Mouse (Mus musculus): ENCODE measurements around the gene Olfr1008. TPM values are rescaled to one million over a fixed set of nuclear protein-coding genes. Genes with fewer than 3 reads are reported as not detected.

Gene Olfr1008
- not detected for polyA plus RNA-seq (2017; shearing (Covaris generic))

DNA sequence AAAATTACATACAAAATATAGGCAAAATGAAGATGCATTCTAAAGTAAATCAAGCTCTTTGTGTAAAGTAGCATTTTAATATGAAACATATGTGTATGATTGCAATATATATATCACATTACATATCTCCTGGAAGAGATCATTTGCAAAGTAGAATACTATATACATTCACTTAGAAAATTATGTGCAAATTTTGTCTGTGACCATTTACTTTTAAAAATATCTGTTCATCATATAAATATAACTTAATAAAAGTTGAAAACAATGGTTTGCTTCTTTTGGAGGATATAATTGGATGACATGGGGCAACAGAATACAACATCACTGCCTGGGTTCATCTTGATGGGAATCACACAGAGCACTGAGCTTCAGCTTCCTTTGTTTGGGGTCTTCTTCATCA, at the start of gene Olfr1008:
Gene Olfr1008 (plus strand): TSS at position 301 of the 400 bp plus-strand sequence.

DNA sequence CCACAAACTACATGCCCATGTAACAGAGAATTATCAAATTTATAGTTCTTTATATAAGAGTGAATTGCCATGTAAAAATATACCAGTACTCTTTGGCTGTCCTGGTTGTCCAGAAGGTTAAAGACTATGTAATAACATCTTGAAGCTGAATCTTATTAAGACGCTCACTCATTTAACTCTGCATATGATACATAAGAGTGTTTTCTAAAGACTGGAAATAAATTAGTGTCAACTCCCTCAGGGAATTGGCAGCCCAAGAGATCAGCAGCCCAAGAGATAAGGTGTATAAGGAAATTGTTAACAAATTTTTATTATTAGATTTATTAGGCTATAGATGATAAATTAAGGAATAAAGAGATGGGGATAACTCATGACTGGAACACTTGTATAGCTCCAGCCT, 38.6 kb upstream of the Olfr1008 start, which contains the start of gene Olfr1002:
Gene Olfr1002 (minus strand): TSS at position 101 of the 400 bp plus-strand sequence.

GRCm38 (mm10) chr2:85664355-85664754, 24.9 kb upstream of the Olfr1008 start, which contains the start of gene Olfr154:
Gene Olfr154, minus strand, starts transcription at chr2:85664455.

GRCm38 (mm10) chr2:85678667-85679066, 10.6 kb upstream of the Olfr1008 start, which contains the start of gene Olfr1006:
Gene Olfr1006, minus strand, starts transcription at chr2:85678767.

DNA sequence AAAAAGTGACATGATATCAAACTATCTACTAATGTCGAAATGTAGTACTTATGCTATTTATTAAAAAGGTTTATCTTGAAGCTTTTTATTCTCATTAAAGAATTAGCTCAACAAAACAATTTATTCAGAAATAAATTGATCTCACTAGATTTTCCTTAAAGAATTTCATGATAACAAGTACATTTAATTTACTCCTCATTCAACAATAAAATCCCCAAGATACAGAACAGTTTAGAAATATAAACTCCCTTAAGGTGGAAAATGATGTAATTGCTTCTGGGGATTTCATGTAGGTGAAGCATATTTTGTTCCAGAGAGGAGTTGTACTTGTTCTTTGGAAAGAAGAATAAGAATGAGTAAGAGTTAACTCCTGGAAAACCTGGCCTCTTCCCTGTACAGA, 25.9 kb downstream of the Olfr1008 start, which contains the start of gene Olfr1009:
Gene Olfr1009 (plus strand): TSS at position 301 of the 400 bp plus-strand sequence.

Other genes with a start within 250 kb of the Olfr1008 start
- gene Olfr995, start 245.8 kb upstream of the Olfr1008 start, polyA plus RNA-seq (2017; shearing (Covaris generic)) = 0.29 TPM
- gene 4833423E24Rik, start 170.4 kb upstream of the Olfr1008 start, polyA plus RNA-seq (2017; shearing (Covaris generic)) = not detected
- gene Olfr996, start 110.2 kb upstream of the Olfr1008 start, polyA plus RNA-seq (2017; shearing (Covaris generic)) = not detected
- gene Olfr998, start 100.5 kb upstream of the Olfr1008 start, polyA plus RNA-seq (2017; shearing (Covaris generic)) = not detected
- 0.27 TPM for gene Olfr1000, start 77.5 kb upstream of the Olfr1008 start, polyA plus RNA-seq (2017; shearing (Covaris generic))
- gene Olfr1002, start 38.7 kb upstream of the Olfr1008 start, polyA plus RNA-seq (2017; shearing (Covaris generic)) = not detected
- not detected for gene Olfr154, start 25.0 kb upstream of the Olfr1008 start, polyA plus RNA-seq (2017; shearing (Covaris generic))
- not detected for gene Olfr1006, start 10.7 kb upstream of the Olfr1008 start, polyA plus RNA-seq (2017; shearing (Covaris generic))
- gene Olfr1009, start 26.0 kb downstream of the Olfr1008 start, polyA plus RNA-seq (2017; shearing (Covaris generic)) = not detected
- not detected for gene Olfr1012, start 73.3 kb downstream of the Olfr1008 start, polyA plus RNA-seq (2017; shearing (Covaris generic))
- 0.11 TPM for gene Olfr1013, start 77.7 kb downstream of the Olfr1008 start, polyA plus RNA-seq (2017; shearing (Covaris generic))
- gene Olfr1014, start 83.3 kb downstream of the Olfr1008 start, polyA plus RNA-seq (2017; shearing (Covaris generic)) = 0.21 TPM
- 0.51 TPM for gene Olfr1015, start 92.6 kb downstream of the Olfr1008 start, polyA plus RNA-seq (2017; shearing (Covaris generic))
- 1.2 TPM for gene Olfr1016, start 113.1 kb downstream of the Olfr1008 start, polyA plus RNA-seq (2017; shearing (Covaris generic))
- not detected for gene Olfr1018, start 129.0 kb downstream of the Olfr1008 start, polyA plus RNA-seq (2017; shearing (Covaris generic))
- not detected for gene Olfr1019, start 156.1 kb downstream of the Olfr1008 start, polyA plus RNA-seq (2017; shearing (Covaris generic))
- gene Olfr1020, start 157.6 kb downstream of the Olfr1008 start, polyA plus RNA-seq (2017; shearing (Covaris generic)) = not detected
- gene Olfr1022, start 179.2 kb downstream of the Olfr1008 start, polyA plus RNA-seq (2017; shearing (Covaris generic)) = not detected
- not detected for gene Olfr1023, start 196.2 kb downstream of the Olfr1008 start, polyA plus RNA-seq (2017; shearing (Covaris generic))
- gene Olfr1024, start 215.6 kb downstream of the Olfr1008 start, polyA plus RNA-seq (2017; shearing (Covaris generic)) = not detected
- gene Olfr1025-ps1, start 225.8 kb downstream of the Olfr1008 start, polyA plus RNA-seq (2017; shearing (Covaris generic)) = not detected
- not detected for gene Olfr1026, start 232.1 kb downstream of the Olfr1008 start, polyA plus RNA-seq (2017; shearing (Covaris generic))

All from effector memory CD4-positive, alpha-beta T cell, adult 7 months (primary cell).